Mouse (Mus musculus) cerebellum, adult 18-20 months (tissue): ENCODE results near the gene Etnk2.

ENCODE experiments used
- DNase-seq, 2 experiments: peaks; one replicate each; pipeline ENCODE4 v3.0.0; 2021

Etnk2 gene

DNA sequence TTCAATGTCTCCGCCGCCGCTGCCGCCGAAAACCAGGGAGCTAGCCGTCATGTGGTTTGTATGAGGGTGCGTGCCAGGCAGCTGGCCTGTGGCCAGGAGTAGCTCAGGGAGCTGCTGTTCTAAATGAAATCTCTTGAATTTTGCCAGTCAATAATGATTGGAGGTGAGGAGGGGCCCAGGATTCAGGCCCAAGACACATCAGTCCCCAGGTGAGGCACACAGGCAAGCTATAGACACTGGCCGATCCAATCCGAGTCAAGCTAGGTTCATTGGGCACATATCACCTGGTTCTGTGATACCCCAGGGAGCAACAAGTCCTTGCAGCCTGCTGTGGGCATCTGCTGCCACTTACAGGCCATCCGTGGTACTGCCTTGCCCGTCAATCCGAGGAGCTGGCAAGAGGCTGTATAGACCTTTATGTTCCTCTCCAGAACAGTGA lies 10.0 kb upstream of the Etnk2 start:
- peak; percentile 77 to 81 for DNase-seq

DNA sequence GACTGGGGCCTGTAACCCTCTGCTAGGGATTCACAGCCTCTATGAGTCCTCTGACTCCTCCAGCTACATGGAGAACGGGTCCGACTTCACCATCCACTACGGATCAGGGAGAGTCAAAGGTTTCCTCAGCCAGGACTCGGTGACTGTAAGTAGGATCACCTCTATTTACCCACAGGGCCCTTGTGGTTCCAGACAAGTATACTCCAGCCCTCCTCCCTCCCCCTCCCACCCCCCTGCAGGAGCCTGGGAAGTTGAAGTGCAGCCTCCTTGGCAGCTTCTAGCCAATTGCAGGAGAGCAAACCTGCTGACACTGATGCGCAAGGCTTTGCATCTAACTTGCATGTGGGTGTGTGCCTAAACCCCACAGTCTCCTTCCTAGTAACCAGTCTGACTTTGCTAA lies 7.9 kb upstream of the Etnk2 start:
- no peak for DNase-seq

- DNase-seq = no peak
These were observed 7.5 kb upstream of the Etnk2 start for GRCm38 (mm10) chr1:133355912-133356311.

DNA sequence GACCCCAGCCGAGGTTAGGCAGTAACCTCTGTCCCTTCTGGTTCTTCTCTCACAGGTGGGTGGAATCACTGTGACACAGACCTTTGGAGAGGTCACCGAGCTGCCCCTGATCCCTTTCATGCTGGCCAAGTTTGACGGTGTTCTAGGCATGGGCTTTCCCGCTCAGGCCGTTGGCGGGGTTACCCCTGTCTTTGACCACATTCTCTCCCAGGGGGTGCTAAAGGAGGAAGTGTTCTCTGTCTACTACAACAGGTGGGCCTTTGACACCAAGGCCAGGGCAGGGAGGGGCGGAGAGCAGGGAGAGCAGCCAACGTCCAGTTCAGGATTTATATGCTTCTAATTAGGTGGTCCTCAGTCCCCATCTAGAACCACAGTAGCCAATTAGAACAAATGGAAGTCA lies 7.0 kb upstream of the Etnk2 start:
- DNase-seq = no peak

DNA sequence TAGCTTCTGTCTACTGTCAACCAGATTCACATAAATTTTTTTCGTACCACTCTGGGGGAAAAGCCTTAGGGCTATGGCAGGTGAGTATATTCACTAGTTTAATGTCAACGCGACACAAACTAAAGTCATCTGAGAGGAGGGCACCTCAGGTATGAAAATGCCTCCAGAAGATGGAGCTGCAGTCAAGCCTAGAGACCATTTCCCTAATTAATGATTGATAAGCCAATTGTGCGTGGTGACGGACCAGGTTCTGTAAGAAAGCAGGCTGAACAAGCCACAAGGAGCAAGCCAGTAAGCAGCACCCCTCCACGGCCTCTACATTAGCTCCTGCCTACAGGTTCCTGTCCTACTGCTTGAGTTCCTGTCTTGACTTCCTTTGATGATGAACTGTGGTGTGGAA lies 2.4 kb upstream of the Etnk2 start:
- DNase-seq = no peak

- no peak for DNase-seq
These were observed 1.3 kb upstream of the Etnk2 start for GRCm38 (mm10) chr1:133362103-133362502.

DNA sequence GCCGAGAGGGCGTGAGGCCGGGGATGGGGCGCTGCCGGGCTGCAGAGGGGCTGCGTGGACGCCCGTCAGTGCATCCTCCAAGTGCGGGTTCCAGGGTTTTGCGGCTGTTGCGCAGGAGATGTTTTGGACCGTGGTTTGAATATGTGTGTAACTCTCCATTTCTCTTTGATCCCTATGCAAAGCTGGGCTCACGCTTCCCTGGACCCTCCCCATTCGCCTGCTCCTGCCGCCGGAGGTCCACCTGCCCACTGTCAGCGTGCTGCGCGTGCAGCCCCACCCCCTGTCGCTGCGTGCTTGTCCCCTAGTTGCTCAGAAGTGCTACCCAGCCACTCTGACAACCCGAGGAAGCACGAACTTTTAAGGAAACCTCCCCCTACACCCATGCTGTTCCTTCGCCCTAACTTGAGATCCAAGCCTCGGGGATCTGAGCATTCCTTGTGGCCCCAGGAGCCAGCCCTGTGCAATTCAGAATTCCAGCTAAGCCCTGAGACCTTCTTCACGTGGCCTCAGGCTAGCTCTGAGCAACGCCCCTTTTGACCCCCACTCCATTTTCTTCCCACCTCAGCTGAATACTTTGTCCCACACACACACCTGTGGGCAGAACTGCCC lies 754 bp downstream of the Etnk2 start:
- no peak for DNase-seq

GRCm38 (mm10) chr1:133364890-133365289 lies 1.5 kb downstream of the Etnk2 start:
- DNase-seq = no peak

- DNase-seq = no peak
These were observed 3.7 kb downstream of the Etnk2 start for GRCm38 (mm10) chr1:133366951-133367605.

- no peak for DNase-seq
These were observed 4.5 kb downstream of the Etnk2 start for GRCm38 (mm10) chr1:133367606-133368488.

DNA sequence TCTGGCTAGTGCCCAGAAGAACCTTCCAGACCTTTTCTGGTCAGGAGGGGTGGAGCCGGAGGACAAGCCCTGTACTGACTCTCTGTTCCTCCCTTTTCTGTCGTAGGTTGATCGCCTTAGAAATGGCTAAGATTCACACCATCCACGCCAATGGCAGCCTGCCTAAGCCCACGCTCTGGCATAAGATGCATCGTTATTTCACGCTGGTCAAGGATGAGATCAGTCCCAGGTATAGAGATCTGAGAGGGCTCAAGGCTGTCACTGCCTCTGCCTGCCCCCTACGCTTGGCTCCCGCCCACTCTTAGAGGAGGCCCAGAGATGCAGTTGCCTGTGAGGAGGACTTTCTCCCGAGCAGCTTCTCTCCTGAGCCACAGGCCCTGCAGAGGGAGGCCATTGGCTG lies 5.3 kb downstream of the Etnk2 start:
- no peak for DNase-seq

DNA sequence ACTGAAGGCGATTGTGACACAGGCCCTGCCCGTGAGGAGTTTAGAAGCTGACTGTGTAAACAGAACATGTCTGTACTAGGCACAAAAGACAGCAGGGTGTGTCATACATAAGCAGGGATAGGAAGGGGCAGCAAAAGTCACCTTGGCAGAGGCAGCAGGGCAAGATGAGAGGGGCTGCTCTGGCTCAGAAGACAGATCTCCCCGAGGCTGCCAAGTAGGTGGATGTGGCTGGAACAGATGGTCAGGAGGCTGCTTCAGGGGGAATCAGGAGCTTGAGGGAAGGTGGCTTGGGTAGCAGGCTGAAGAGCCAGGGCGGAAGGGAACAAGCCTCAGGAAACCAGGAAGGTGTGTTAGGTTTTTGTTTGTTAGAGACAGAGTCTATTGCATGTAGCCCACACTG lies 7.0 kb downstream of the Etnk2 start:
- DNase-seq = no peak

GRCm38 (mm10) chr1:133371431-133371830 lies 8.1 kb downstream of the Etnk2 start:
- no peak for DNase-seq

- DNase-seq = no peak
These were observed 8.7 kb downstream of the Etnk2 start for GRCm38 (mm10) chr1:133372113-133372512.

GRCm38 (mm10) chr1:133375696-133376346 lies 12.4 kb downstream of the Etnk2 start:
- no peak for DNase-seq

- DNase-seq = no peak
These were observed 14.2 kb downstream of the Etnk2 start for GRCm38 (mm10) chr1:133377547-133377946.

- DNase-seq = no peak
These were observed 16.0 kb downstream of the Etnk2 start for GRCm38 (mm10) chr1:133379254-133379985.

GRCm38 (mm10) chr1:133379986-133380320 lies 16.6 kb downstream of the Etnk2 start:
- no peak for DNase-seq

GRCm38 (mm10) chr1:133380347-133381065 lies 17.1 kb downstream of the Etnk2 start:
- peak in 1 of 2 experiments; percentile 20 for DNase-seq

DNA sequence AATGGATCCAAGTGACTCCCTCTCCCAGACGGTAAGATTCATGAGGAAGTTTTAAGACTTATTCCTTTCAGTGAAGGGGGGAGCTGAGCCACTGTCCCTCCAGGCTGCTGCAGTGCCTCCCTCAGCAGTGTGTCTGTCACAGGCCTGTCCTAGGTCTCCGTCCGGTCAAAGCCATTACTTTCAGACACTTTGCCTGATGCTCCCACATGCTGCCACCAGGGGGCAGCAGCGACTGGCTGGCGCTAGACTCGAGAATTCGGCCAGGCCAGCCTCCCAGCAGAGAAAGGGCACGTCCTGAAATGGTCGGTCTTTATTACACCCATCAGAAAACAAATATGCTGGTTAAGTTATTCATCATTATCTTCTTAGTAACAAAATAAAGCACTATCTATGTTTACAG lies 18.6 kb downstream of the Etnk2 start:
- DNase-seq = peak in 1 of 2 experiments; percentile 14

DNA sequence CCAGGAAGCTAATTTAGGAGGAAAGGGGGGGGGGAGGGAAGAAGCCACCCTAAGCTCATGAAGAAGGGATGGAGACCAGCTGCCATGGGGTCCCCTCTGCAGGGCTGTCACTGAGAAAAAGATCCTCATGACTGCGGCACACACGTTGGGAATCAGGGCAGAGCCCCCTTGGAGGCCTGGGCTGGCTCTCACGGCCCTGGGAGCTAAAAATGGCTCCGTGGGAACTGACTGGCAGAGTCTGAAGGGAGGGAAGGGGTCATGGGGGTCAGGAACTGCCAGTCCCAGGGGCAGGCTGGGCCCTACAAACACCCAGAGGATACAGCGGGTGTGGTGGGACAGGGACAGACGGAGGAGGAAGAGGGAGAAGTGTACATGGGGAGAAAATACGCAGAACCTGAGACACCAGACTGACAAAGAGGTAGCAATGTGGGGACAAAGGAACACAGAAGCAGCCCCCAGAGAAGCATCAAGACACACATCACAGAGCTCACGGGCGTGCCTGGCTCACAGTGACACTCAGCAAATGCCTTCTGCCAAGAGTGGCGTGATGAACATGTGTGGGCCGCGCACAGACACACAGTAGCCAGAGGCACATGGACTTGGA lies 19.3 kb downstream of the Etnk2 start:
- no peak for DNase-seq
